Mouse (Mus musculus) right cerebral cortex, postnatal 14 days (tissue): ENCODE data around the gene Ascc1.
A peak's percentile ranks its signal among the peaks of the same experiment; 100 is the strongest.

ENCODE experiments used
- DNase-seq: peaks from one replicate; pipeline ENCODE4 v3.0.0; 2022

Gene Ascc1

DNA sequence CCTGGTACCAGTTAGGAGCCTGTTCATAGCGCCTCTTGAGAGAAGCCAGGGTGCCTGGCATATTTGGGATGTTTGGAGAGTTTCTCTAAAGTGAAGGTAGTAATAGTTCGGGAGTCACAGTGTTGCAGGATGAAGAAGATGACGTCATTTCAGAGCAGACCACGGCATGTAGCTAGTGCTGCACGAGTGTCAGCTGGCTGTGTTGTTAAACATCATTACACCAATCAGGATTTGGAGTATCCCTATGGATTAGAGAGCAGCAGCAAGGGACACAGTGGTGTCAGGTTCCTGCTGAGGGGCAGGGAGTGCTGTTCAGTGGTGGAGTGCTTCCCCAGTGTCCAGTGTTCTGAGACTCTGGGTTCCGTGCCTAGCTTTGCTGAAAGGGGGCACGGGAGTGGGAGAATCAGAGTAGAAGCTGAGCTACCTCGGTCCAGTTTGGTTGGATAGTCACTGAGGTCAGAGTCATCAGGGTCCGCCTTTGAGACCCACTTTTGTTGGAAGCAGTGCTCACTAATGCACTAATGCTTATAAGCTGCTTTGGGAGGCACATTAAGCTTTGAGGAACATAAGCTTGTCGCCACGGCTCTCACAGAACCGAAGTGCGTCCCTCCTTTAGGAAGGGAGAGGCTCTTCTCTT, 24.3 kb downstream of the Ascc1 start:
- no peak for DNase-seq

DNA sequence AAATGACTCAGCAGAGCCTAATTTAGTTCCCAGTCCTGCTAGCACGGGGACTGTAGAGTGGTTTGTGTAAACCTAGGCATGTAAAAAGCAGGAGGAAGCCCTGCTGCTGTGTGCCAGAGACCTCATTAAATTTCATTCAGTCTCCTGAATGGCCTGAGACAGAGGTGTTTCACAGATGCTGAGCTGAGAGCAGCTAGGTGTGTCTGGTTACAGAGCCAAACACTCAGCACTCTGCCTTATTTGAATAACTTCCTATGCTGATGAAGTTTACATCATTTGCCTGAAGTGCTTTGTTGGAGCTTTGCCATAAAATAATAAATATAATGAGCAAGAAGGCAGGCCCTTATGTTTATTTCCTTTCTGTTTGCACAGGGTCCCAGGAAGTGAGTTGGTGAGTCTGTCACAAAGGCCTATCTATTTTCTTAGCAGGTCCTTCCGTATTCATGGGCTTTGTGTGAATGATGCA, 25.0 kb downstream of the Ascc1 start:
- DNase-seq, result no peak

DNA sequence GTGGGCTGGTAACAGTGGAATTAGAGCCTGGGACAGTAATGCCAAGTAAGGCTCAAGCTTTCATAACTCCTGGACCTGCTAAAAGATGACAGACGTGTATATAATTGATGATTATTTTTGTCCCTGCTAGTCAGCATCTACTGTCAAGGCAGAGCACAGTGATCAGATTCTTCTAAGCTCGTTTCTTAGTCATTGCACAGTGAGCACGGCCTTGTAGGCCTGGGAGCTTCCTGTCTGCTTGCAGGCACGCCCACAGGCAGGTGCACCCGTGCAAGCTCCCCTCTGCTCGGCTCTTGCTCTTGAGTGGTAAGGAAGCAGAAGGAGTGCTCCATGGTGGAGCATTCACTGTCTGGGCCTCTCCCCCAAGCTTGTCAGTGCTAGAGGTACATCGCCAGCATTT, 25.6 kb downstream of the Ascc1 start:
- DNase-seq, result no peak

DNA sequence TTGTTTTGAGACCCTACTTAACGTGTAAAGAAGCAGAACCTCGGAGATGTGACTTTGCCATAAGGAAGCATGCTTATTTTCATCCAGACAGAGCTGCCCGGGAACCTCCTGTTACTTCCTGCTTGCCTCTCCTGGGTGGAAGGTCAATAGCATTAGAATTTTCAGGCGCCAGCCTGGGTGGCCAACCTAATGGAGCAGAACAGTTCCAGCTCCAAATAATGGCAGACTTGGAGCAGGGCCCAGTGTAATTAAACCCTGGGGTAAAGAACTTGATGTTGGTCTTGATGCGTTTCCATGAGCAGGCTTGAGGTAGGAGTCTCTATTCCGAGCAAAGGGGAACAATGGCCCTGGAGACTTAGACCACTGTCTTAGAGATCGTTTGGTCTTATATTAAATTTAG, 26.4 kb downstream of the Ascc1 start:
- DNase-seq, result no peak

DNA sequence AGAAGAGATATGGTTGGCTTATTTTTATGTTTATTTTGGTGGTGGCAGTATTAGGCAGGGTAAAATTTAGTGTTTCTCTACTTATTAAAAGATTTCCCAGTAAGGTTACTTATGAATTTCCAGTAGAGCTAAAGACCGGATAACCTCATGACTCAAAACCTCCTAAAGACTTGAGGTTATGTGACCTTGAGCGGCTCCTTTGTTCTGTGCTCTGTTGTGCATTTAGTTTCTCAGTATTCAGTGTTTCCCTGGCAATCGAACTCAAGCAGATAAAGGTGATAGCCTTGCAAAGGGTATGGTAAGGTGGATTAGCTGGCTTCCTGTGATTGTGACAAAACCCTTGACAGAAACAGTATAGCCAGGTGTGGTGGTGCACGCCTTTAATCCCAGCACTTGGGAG, 26.8 kb downstream of the Ascc1 start:
- no peak for DNase-seq

DNA sequence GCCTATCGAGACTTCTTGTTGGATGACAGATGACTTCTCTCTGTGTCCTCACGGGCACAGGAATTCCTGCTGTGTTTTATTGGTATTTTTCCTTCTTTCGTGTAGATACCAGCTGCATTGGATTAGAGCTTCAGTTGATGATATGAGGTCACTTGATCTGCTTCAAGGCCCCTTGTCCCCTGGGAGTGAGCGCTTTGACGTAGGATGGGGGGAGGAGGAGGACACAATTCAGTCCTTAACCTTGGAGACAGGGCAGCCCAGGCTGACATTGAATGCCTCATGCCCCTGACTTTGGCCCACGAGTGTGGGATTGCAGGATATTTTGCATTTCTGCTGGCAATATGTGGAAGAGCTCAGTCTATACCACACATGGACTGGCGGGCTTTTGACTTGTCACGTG, 29.0 kb downstream of the Ascc1 start:
- no peak for DNase-seq

DNA sequence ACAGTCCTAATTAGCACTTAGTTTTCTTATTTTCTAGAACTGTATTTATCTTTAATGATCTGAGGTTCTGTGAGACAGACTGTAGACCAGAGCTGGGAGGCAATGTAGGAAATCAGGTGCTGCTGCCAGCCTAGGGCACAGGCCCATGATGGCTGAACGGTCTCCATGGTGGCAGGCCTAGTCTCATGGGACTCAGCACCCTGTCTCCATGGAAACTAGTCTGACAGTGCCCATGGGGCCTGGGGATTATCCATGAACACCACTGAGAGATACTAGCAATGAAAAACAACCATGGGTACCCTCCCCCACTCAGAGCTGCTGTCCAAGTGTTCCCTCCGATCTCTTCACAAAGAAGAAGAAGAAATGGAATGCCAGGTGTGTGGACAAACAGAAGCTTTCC, 29.4 kb downstream of the Ascc1 start:
- DNase-seq, result no peak

DNA sequence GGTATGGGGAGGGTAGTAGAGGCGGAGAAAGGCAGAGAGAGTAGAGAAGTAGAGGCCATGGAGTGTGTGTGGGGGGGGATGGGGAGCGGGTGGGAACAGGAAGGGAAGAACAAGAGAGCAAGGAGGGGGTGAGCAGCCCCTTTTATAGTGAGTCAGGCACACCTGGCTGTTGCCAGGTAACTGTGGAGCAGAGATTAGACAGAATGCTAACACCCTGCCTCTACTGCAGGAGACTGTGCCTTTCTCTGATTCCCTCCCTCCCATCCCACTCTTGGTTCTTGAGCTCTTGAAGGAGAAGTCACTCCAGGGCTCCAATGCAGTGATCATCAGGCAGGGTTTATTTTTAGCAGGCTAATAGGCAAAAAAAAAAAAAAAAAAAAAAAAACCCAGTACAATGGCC, 30.0 kb downstream of the Ascc1 start:
- no peak for DNase-seq

DNA sequence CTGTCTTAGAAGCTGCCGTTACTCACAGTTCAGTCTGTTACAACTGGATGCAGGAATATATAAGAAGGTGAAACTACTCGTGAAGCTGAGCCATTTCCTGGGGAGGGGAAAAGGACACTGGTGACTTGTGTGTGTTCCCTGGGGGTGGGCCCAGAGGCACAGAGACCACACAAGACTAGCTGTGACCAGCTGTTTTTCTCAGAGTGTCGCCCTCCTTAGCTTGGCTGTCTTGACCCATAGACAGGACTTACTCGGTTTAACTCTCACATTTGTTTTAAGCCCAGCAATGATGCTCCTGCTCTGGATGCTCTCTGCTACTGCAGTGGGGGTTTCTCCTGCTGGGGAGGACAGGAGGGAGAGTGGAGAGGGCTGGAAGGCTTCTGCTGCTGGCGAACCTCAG, 30.5 kb downstream of the Ascc1 start:
- DNase-seq, result no peak

DNA sequence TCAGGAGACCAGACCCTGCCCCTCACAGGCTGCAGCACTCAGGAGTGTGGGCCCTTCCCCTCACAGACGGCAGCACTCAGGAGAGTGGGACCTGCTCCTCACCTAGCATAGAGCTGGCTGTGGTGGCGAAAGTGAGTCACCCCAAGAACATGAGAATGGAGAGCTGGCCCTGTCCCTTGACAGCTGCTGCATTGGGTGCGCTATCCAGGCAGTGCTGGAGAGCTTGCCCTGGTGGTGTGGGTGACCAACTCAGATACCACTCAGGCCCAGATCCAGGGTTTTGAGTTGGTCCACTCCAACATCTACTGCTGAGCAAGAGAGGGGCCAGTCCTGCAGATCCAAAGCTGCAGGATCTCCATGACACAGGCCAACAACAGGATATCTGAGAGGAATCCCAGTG, 32.0 kb downstream of the Ascc1 start:
- no peak for DNase-seq

DNA sequence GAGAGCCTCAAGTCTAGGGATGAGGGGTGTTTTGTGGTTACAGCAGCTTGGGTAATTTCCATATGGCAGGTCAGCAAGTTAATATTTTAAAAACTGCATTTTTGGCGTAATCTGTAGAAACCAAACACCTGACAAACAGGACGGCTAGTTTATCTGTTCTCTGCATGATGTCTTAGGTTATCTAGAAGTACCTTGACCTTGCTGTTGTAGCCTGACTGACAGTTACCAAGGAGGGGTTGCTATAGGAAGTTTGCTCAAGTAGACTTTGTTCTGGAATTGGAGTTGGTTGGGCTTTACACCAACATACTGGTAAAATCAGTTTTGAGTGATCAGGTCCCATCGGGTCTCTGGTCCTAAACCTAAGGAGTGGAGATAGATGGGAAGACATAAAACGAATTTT, 33.1 kb downstream of the Ascc1 start:
- no peak for DNase-seq

DNA sequence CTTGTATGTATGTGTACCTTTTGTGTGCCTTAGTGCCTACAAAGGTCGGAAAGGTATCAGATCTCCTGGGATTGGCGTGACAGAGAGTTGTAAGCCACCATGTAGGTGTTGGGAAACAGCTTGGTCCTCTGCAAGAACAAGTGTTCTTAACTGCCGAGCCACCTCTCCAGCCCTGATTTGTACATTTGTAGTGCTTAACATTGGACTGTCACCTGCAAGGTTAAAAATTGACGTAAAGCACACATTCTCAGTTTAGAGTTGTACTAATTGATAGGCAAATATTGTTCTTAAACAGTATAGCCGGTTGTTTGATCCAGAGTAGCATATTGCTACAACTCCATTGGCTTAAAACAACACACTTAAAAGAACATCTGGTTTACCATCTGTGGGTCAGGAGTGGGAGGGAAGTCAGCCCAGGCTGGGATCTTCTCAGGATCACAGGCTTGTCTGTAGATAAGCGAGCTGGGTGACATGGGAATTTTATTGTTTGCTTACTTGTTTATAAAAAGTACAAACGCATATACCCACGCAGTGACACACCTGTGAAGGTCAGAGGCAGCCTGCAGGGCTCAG, 39.8 kb downstream of the Ascc1 start:
- no peak for DNase-seq

DNA sequence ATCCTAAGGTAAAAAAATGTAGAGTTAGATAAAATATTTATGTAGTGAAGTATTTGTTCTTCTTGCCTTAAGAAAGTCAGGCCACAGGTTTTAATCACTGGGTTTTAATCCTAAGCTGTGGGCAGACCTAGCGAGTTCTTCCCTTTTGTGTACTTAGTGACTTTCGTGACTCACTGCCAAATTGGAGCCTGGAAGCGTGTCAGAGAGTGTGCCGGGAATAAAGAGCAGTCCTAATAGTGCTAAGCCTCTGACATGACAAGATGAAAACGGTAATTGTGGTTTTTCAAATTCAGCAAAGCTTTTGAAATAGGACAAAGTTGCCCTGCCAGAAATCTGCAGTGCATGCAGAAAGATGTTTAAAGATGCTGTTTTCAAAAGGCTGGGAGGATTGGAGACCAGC, 44.1 kb downstream of the Ascc1 start:
- DNase-seq, result no peak

DNA sequence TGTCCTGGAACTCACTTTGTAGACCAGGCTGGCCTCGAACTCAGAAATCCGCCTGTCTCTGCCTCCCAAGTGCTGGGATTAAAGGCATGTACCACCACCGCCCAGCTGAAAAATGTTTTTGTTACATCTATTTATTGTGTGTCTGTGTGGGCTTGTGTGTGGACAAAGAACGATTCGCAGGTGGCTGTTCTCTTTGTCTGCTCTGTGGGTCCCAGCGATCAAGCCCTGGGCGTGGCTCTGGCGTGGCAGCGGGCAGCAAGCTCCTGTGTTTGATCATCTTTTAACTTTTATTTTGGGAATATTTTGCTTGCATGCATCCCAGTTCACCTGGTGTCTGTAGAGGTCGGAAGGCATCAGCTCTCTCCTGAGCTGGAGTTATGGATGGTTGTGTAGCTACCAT, 48.0 kb downstream of the Ascc1 start:
- DNase-seq, result no peak

DNA sequence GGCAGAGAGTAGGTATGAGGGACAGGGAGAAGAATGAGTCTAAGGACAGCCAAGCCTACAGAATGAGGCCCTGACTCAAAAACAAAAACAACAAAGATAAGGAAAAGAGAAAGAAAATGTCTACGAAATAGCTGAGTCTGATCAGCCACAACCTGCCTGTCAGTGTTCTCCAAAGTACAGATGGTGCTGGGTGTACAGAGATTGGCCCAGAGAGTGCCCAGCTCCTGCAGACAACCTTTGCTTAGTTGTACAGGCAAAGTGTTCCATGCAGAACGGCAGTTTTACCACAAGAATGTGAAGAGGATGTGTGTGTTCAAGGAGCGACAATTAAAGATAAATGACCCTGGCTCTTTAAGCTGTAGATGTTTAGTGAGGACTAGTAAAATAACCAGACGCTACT, 50.5 kb downstream of the Ascc1 start:
- DNase-seq, result no peak

DNA sequence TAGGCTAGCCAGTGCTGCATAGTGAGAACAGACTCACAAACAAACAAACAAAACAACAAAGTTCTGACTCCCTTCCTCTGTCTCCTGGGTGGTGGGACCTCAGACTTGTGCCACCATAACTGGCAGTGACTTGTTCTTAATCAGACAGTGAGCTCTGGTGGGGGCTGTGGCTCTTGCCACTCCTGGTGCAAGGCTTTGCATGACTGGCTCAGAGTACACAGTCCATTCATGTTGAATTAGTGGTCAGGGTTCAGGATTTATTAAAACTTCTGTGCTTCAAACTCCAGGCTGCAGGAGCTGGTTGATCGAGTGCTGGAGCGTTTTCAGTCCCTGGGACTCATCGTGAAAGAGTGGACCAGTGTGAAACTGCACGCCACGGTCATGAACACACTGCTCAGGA, 59.6 kb downstream of the Ascc1 start:
- DNase-seq, result no peak

DNA sequence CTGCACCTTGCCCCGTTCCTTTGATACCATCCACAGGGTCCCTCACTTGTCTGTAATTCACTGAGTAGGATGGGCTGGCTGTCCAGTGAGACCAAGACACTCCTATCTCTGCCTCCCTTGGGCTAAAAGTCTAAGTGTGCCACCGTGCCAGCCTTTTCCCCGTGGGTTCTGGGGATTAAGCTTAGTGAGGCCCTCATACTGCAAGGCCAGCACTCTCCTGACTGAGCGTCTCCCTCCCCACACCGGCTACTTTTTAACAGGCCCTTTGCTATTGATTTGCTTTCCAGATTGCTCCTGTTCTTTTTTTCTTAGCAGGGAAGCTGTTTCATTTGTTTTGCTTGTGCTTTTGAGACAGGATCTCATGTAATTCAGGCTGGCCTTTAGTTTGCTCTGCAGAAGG, 60.3 kb downstream of the Ascc1 start:
- no peak for DNase-seq

DNA sequence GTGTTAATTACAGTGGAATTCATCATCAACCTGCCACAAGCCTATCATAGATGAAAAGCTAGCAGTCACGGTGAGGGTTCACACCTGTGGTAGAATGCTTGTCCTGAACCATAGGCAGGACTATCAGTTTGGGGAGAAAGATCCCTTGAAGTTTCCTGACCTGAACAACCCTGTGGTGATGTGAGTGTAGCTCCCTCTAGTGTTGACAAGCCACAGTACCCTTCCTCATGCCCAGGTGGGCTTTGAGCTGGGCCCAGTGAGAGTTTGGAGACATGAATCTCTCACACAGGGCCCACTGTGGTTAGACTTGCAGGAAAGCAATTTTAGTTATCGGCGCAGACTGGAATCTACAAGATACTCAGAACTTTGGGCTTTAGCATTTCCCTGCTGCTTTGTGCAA, 63.9 kb downstream of the Ascc1 start:
- no peak for DNase-seq

DNA sequence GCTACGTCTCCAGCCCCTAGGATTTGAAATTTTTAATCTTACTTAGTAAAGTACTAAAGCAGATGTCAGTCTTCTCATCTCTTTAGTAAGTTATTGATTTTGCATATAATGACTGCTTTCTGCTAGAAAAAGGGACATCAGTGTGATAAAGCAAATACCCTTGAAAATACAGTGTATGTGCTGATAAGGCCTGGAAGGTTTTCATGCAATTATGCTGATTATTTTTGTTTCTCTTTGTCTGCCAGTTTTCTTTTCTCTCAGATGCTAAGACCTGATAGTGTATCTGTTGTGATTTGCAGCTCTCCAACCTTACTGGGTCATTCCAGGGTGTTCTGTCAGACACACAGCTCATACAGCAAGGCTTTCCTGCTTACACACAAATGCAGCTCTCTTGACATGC, 72.6 kb downstream of the Ascc1 start:
- no peak for DNase-seq

DNA sequence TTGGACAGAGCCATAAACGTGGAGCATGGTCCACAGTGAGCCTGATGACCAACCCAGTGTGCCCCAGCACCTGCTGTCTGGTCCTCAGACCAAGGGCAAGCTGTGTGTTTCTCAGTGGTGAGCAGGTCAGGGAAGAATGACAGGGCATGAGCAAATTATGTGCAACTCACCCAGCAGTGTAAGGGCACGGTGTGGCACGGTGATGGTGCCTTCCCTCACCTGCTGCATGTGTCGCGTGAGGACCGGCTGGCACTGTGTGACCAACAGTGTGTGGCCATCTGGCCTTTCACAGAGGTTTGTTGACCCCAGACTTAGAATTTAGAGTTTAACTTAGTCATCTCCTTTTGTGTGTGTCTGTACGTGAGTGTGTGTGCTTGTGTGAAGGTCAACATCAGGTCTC, 74.6 kb downstream of the Ascc1 start:
- no peak for DNase-seq

DNA sequence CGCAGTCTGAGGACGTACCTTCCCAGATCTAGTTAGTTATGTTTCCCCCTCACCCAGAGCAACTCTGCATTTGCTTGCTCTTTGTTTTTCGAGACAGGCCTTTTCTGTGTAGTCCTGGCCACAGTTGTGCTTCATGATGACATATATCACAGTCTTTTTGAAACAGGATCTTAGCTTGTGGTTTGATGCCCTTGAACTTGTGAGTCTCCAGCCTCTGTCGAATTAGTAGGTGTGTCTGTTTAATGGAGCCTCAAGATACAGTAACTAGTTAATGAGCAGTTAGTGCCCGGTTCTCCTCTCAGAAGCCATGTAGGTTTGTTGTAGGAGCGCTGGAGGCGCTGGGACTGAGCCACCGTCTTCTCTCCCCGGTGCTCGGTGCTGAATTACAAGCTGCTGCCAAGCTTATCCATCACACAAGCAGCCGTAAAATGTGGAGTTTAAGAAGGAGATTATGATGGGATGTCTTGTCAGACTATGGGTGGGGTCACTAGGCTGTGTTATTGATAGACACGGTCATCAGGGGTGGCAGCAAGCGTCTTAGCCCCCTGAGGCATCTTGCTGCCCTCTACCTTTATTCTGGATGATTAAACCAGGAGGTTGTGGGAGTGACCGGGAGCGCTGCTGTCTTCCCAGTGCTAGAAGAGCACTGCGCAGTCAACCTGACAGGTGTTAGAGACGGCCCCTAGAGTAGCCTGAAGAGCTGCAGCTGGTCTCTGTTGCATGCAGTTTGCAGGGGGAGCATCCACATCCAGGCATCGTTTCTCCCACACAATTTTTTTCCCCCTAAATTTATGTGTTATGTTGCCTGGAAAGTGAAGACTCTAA, 75.3 kb downstream of the Ascc1 start:
- DNase-seq, result no peak

DNA sequence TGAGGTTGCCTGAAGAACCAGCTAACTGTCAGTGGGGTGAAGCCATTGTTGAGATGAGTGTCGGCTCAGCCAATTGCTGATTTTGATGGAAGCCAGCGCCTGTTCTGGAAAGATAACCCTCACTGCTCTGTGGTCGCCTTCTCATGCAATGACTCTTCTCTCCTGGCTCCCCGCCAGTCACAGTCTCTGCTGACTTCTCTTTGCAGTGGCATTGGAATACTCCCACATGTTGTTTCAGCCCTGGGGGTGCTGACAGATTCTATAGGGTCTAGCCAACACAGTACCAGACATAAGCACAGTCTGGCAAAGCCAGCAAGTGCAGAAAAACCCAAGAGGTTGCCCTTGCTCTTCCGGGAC, 75.9 kb downstream of the Ascc1 start:
- DNase-seq, result peak; percentile 64

DNA sequence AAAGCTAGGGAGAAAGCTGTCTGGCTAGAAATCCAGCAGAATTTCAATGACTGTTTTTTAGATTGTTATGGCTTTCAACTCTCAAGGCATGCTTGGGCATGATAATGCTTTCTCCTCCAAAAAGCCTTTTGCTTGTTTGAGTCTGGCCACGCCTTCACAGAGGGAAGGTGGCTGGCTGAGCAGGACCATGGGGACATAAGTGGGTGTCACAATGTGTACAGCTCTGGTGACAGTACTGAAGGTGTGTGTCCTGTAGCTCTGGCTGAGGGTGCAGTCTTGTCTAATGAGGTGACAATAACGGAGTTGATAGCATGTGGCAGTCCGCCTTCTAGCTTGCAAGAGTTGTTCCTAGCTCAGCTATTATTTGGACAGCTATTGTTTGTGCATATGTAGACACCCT, 77.6 kb downstream of the Ascc1 start:
- no peak for DNase-seq

DNA sequence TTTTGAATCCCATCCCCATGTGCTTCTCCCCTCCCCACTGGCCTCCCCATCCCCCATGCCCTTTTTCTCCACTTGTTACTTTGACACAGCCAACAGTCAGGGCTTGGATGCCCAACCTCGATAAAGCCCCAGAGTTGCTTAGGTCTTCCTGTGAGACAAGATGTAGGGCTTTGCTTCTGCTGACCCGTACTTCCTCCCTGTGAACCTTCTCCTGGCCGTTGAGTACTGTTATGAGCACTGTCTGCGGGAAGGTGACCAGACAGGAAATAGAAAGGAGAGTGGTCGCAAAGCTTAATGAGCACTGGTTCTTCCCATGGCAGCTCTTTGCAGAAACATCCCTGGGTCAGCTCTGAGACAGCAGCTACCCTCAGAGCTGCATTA, 78.0 kb downstream of the Ascc1 start:
- no peak for DNase-seq
